Mouse (Mus musculus) layer of hippocampus, adult 9-11 months (tissue): ENCODE results near the gene Tom1l2.

Experiments used
- DNase-seq: peaks from one replicate; pipeline ENCODE4 v3.0.0; 2022

Gene Tom1l2

GRCm38 (mm10) chr11:60198651-60199050, 154.1 kb downstream of the Tom1l2 start:
- no peak for DNase-seq

GRCm38 (mm10) chr11:60197998-60198619, 154.6 kb downstream of the Tom1l2 start:
- DNase-seq, result no peak

GRCm38 (mm10) chr11:60196344-60196743, 156.4 kb downstream of the Tom1l2 start:
- DNase-seq, result no peak

GRCm38 (mm10) chr11:60195108-60195507, 157.6 kb downstream of the Tom1l2 start:
- DNase-seq, result no peak

- no peak for DNase-seq
These were observed 159.1 kb downstream of the Tom1l2 start for GRCm38 (mm10) chr11:60193556-60193955.

GRCm38 (mm10) chr11:60192534-60192933, 160.2 kb downstream of the Tom1l2 start:
- DNase-seq, result no peak

GRCm38 (mm10) chr11:60190055-60190641, 162.6 kb downstream of the Tom1l2 start:
- DNase-seq, result no peak

- no peak for DNase-seq
These were observed 163.1 kb downstream of the Tom1l2 start for GRCm38 (mm10) chr11:60189501-60190040.

GRCm38 (mm10) chr11:60188275-60188853, 164.3 kb downstream of the Tom1l2 start:
- no peak for DNase-seq

- no peak for DNase-seq
These were observed 165.6 kb downstream of the Tom1l2 start for GRCm38 (mm10) chr11:60187070-60187469.

- DNase-seq, result peak; percentile 66
These were observed 167.1 kb downstream of the Tom1l2 start for GRCm38 (mm10) chr11:60185396-60186231.

- peak; percentile 57 for DNase-seq
These were observed 168.1 kb downstream of the Tom1l2 start for GRCm38 (mm10) chr11:60184346-60185325.

- DNase-seq, result no peak
These were observed 170.0 kb downstream of the Tom1l2 start for GRCm38 (mm10) chr11:60182741-60183140.

- DNase-seq, result no peak
These were observed 170.5 kb downstream of the Tom1l2 start for GRCm38 (mm10) chr11:60182116-60182670.

- DNase-seq, result no peak
These were observed 174.2 kb downstream of the Tom1l2 start for GRCm38 (mm10) chr11:60178506-60178905.

- no peak for DNase-seq
These were observed 174.7 kb downstream of the Tom1l2 start for GRCm38 (mm10) chr11:60178005-60178404.

- DNase-seq, result peak; percentile 78
These were observed 175.6 kb downstream of the Tom1l2 start for GRCm38 (mm10) chr11:60176975-60177657.
